Mouse (Mus musculus) 416B (cell line): ENCODE data around the gene Sobp.

Source experiments
- DNase-seq: peaks from one replicate; pipeline ENCODE4 v3.0.0; 2011; ENCODE audit warnings: low read depth

Sobp gene

DNA sequence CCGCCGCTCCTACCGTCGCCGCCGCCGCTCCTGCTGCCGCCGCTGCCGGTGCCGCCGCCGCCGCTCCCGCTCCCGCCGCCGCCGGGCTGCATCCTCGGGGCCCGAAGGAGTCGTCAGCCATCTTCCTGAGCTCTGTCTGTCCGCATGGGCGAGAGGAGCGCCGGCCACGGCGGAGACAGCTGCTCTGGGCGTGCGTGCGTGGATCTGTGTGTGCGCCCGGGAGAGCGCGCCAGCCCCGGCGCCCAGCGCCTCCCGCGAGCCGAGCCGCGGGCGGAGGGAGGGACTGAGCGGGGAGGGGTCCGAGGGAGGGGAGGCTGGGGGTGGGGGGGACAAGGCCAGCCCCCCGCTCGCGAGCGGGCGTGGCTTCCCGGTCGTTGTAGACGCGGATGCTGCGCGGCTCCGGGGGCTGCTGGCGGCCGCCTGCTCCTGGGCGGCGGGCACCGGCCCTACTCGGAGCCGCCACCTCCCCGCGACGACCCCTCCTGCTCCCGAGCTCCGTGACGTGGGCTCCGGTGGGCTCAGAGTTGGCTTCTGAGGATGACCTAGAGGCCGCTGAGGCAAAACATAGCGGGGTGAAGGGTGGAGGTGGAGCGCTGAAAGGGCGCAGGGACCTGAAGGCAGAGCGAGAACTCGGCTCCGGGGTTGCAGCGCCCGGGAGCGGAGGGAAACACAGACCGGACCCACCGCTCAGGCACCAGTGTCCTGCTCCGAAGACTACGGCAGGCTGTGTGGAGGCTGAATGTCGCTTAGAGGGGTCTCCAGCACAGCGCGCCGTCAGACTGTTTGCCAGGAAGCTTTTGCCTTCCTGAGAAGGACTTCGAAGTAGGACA is at the start of gene Sobp, which contains the start of gene 9030612E09Rik:
TSS of gene Sobp (minus strand) at position 205 of the 830 bp plus-strand sequence.
TSS of gene 9030612E09Rik (plus strand) at position 379 of the 830 bp plus-strand sequence.
- no peak for DNase-seq

DNA sequence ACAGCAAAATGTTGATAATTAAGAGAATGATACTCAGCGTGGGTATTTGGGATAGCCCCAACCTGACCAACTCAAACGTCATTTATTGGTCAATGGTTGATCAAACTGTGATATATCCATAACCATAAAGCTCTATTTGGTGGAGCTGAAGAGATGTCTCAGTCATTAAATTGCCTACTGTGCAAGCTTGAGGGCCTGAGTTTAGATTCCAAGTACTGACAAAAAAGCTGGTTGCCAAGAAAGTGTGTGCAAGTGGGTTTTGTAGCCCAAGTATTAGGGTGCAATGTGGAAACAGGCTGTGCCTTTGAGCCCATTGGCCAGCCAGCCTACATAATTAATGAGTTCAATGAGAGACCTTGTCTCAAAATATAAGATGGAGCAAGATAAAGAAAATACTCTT is 49.1 kb upstream of the Sobp start:
- DNase-seq = no peak

DNA sequence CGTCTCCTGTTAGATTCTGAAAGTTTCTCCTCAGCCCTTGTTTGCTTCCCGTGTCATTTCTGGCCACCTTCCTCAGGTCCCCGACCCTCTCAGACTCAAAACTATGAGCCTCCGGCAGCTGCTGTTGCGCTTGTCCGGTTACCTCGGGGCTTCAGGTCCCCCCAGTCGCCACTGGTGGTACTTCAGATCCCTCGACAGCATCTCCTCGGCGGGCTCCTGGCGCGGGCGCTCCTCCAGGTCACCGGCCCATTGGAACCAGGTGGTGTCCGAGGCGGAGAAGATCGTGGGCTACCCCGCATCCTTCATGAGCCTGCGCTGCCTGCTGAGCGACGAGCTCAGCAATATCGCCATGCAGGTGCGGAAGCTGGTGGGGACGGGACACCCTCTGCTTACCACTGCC is 47.3 kb upstream of the Sobp start:
- no peak for DNase-seq

DNA sequence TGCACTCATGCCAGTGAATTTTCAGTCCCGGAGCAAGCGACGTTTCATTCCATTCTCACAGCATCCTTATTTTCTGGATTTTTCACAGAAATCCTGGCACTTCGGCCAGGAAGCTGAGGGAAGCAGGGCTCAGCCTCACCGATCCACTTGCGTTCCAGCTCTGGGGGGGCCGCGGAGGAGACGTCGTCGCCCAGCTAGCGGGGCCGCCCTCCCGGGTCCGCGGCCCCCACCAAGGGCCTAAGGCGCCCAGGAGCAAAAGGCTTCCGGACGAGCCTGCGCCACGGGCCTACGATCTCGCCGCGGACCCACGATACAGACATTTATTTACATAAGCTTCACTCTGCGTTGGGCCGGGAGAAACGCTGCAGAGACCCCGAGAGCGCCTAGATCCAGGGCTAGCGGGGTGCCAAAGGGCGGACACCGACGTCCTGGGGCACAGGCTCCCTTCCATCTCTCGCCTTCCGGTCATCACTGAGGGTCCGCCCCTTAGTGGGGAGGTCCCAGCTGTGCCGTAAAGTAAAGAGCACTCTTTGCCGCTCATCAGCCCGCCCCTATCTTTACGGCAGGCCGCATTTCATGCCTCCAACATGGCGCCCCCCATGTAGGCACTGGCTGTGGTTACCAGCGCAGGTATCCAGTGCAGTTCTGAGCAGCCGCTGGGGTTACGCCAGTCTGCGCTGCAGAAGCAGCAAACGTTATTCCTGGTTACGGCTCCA is 46.7 kb upstream of the Sobp start, which contains the start of gene Pdss2:
TSS of gene Pdss2 (plus strand) at position 577 of the 716 bp plus-strand sequence.
- peak; percentile 97 for DNase-seq

DNA sequence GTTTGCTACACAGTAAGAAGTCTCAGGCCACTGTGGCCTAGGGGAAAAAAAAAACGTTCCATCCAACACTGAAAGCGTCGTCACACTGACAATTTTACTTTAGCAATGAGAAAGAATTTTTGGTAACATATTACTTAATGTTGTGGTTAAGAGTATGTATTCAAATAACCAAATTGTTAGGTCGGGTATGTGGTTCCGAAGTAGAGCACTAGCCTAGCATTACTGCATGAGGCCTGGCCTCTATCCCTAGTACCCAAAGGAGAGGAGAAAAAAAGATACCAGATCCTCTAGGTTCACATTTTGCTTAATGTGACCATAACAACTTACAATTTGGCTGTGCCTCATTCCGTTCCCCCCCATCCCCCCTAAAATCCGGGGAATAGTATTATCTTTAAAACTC is 46.1 kb upstream of the Sobp start:
- peak; percentile 67 for DNase-seq

DNA sequence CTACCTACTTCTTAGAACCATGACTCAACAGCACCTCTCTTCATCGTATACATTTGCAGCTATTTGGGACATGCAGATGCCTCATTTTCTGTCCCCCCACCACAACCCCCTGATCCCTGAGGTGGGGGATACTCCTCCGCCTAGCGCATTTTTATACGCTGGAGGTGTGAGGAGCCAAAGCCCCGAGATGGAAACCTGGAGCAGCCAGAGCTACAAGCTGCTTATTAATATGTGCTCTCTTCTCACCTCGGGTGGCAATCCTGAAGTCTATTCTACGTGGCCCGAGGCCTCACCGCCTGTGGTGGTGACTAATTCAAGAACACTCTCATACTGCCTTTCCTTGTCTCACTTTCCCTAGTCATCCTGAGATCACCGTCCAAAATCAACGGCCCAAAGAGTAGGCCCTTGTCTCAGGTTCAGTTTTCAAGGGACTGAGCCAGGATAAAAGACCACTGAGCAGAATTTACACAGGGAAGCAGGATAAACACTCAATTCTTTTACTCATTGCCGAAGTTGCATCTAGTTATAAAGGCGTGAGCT is 43.1 kb upstream of the Sobp start:
- DNase-seq = no peak

DNA sequence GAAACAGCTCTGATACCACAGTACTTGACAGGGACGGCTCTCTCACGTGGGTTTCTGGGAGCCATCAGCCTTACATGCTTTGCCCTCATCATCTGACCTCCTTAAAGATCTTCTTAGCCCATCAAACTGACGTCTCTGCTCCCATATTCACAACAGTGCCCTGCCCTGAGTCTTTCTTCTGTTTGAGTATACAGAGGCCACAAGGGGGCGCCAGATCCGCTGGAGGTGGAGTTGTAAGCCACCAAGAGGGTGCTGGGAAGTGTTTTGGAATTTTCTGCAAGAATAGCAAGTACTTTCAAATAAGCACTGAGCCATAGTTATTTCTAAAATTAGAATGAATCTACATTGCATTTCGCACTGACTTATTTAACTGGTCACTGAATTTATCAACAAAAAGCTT is 37.5 kb upstream of the Sobp start:
- DNase-seq = peak; percentile 62

GRCm38 (mm10) chr10:43203865-43204264 is 29.5 kb upstream of the Sobp start:
- no peak for DNase-seq

DNA sequence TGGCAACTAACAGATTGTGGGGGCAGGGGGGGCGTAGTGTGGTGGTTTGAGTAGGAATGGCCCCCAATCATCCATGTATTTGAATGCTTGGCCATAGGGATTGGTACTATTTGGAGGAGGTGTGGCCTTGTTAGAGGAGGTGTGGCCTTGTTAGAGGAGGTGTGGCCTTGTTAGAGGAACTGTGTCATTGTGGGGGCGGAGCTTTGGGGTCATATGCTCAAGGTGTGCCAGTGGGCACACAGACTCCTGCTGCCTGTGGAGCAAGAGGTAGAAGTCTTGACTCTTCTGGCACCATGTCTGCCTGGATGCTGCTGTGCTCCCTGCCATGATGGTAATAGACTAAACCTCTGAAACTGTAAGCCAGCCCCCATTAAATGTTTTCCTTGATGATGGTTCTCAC is 25.9 kb upstream of the Sobp start:
- no peak for DNase-seq

DNA sequence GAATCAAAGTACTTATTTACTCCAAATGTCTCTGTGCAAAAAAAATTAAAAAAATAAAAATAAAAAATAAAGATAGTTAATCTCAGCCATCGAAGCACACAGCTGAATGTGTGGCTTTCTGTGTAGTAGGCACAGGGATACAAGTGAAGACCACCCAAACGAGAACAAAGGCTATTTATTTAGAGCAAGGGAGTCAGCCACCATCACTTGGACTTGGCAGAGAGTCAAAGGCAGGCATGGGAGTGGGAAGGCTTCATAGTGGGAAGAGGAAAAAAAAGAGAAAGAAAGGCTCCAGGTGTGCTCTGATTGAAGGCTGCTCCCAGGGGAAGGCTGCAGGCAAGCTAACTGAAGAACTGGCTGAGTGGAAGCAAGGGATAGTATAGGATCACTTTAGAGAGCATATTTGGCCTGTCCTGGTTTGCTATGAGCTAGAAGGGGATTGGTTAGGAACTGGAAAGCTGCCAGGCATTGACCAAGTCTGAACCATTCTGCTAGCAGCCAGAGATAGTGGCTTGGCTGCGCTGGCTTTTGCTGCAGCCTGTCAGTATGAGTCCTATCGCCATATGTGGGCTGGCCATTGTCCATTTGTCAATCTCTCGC is 6.1 kb upstream of the Sobp start:
- DNase-seq = no peak

GRCm38 (mm10) chr10:43175156-43175601 is 849 bp upstream of the Sobp start:
- DNase-seq = no peak

- no peak for DNase-seq
Observed at GRCm38 (mm10) chr10:43173828-43174325, 453 bp downstream of the Sobp start.

GRCm38 (mm10) chr10:43173141-43173827 is 1.0 kb downstream of the Sobp start:
- no peak for DNase-seq

DNA sequence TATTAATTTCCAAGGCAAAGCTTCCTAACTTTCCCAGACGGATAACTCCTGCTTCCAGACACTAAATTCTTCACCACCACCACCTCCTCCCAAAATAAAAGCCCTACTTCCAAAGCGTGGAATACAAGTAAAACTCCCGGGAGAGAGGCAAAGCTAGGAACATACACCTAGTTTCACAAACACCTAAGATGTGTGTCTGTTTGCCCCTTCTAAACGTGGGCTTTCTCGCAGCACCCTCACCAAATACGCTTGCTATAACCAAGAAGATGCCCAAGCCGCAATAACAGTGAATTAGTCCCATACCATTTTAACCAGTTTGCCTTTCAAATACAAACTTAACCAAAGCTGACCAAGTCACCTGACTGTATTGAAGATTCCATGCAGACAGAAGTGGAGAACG is 1.8 kb downstream of the Sobp start:
- no peak for DNase-seq

DNA sequence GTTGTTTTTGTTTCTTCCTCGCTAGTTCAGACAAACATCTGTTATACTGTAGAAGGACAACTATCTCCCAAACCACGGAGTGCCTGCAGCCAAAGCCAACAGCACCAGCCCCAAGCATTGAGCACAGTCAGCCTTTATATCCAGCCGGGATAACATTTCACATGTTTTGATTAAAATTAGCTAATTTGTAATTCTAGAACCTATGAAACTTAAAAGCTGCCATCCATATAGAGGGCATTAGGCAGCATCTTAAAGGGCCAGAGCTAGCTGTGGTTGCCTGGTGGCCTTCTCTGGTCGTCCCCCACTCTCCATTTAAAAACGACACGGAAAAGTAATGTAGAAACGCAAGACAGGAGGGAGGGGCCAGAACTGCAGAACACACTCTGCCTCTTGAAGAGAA is 2.3 kb downstream of the Sobp start:
- DNase-seq = no peak

- no peak for DNase-seq
Observed at GRCm38 (mm10) chr10:43171106-43171505, 3.2 kb downstream of the Sobp start.

- no peak for DNase-seq
Observed at GRCm38 (mm10) chr10:43168847-43169246, 5.5 kb downstream of the Sobp start.

GRCm38 (mm10) chr10:43166817-43167216 is 7.5 kb downstream of the Sobp start:
- DNase-seq = no peak

- DNase-seq = no peak
Observed at GRCm38 (mm10) chr10:43166146-43166545, 8.2 kb downstream of the Sobp start.

- DNase-seq = no peak
Observed at GRCm38 (mm10) chr10:43164406-43164805, 9.9 kb downstream of the Sobp start.

DNA sequence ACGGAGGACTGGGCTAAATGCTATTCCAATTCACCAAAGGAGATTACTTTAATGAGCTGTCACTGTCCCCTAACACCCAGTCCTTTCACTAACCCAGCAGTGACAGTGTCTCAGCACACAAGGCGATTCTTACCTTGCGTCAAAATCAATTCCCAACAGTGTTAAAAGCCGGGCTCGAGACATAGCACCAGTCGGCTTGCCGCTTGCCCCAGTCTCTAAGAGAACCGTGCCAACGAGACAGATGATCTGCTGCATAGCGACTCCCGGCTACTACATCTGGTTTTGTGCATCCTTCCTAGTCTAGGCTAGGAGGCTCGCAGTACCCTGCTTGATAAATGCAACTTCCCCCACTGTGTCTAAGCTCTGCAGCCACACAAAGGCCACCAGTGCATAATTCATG is 12.0 kb downstream of the Sobp start:
- no peak for DNase-seq

DNA sequence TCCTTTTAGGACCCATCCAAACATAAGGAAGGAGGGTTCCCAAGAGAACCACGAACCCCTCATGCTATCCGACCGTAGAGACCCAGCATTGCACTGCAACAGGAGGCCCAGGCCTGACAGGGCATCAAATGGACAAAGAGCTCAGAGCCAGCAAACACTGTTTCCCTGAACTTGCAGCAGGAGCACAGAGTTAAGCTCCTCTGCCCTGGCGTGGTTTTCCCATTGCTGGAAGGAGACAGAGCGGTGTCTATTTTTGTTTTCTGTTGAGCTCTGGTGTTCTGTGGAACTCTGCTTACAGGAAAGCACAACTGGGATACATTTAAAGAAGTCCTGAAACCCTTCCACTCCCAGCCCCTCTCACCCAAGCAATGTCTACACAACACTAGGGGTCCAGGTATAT is 15.0 kb downstream of the Sobp start:
- DNase-seq = no peak
